Mouse (Mus musculus) midbrain, embryonic 11.5 days (tissue): ENCODE results near the gene Fubp1. TPM values are rescaled to one million over a fixed set of nuclear protein-coding genes. Genes with fewer than 3 reads are reported as not detected.
"Not testable (repeated sequence)": the region's sequence is repeated elsewhere in the genome, so short reads cannot be mapped to it uniquely, and the experiment has no call there.

ENCODE experiments used
- ATAC-seq: fragments of 200-750 bp; cut with Nextera tagmentation; 2 replicates; pipeline ENCODE4 v1.8.0; 2017; ENCODE audit warnings: moderate TSS enrichment, moderate library complexity; ENCODE audit not compliant: low FRiP score
- DNase-seq: peaks from one replicate; pipeline ENCODE4 v3.0.0; 2015; ENCODE audit warnings: low spot score; ENCODE audit errors: missing footprints
- H3K27ac ChIP-seq: fragments of 300-500 bp; sonication (generic); 2 replicates; pipeline ENCODE4 v1.5.1; 2014; ENCODE audit warnings: low read depth, low read length
- H3K27me3 ChIP-seq: fragments of 300-500 bp; sonication (generic); 2 replicates; pipeline ENCODE4 v1.6.1; 2014; ENCODE audit warnings: mild to moderate bottlenecking, low read length, moderate library complexity, mixed read lengths; ENCODE audit not compliant: control insufficient read depth, insufficient read depth
- H3K36me3 ChIP-seq: fragments of 300-500 bp; sonication (generic); 2 replicates; pipeline ENCODE4 v1.6.1; 2014; ENCODE audit warnings: mild to moderate bottlenecking, low read length, moderate library complexity, mixed read lengths; ENCODE audit not compliant: control insufficient read depth, insufficient read depth
- H3K4me1 ChIP-seq: fragments of 300-500 bp; sonication (generic); 2 replicates; pipeline ENCODE4 v1.6.1; 2014; ENCODE audit warnings: low read length; ENCODE audit not compliant: control insufficient read depth, insufficient read depth
- H3K4me2 ChIP-seq: fragments of 300-500 bp; sonication (generic); 2 replicates; pipeline ENCODE4 v1.6.1; 2014; ENCODE audit warnings: mild to moderate bottlenecking, moderate library complexity
- H3K4me3 ChIP-seq: fragments of 300-500 bp; sonication (generic); 2 replicates; pipeline ENCODE4 v1.5.1; 2014; ENCODE audit warnings: low read depth, low read length
- H3K9ac ChIP-seq: fragments of 300-500 bp; sonication (generic); 2 replicates; pipeline ENCODE4 v1.6.1; 2014; ENCODE audit warnings: low read length
- H3K9me3 ChIP-seq: fragments of 300-500 bp; sonication (generic); 2 replicates; pipeline ENCODE4 v1.6.1; 2016; ENCODE audit warnings: low read length; ENCODE audit not compliant: control insufficient read depth
- WGBS: fragments of 180-500 bp; shearing (Covaris S2); extraction: QIAGEN DNeasy Blood & Tissue Kit; methylation state at CpG from one replicate; pipeline ENCODE4 v1.1.7; 2014; 5-methylcytosine and 5-hydroxymethylcytosine counted together
- polyA plus RNA-seq: library from polyadenylated mRNA; unstranded; fragments of >200 nt; fragmentation: Nextera tagmentation; extraction: Ambion mirVana; gene quantifications from 2 replicates; pipeline ENCODE4 v1.2.1, GENCODE M21; 2014

Gene Fubp1
- polyA plus RNA-seq, 1 experiment from 2014 or later: 452 TPM

DNA sequence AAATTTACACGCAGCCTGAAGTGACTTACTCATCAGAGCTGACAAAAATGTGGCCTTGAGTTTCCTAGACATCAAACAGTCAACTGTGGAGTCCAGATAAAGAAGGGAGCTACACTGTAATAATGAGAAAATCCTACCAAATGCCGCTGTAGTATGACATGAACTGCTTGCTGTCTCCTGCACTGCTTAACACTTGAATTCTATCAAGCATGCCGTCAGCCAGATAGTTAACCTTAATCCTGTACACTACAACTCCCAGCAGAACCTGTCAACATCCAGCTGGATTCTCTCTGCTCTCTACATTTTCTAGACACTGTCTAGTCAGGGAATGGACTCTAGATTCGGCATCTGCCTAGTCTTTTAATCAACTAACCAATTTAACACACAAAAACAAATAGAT, 20.9 kb upstream of the Fubp1 start:
- Histone ChIP-seq H3K27me3 (no peaks in the 10 kb centered on the region), H3K27ac (no peak overlapping the region), H3K4me3 (no peak overlapping the region), H3K9me3 (no peaks in the 10 kb centered on the region), H3K4me1 (peaks cover 3% of the 10 kb centered on the region), H3K36me3 (no peaks in the 10 kb centered on the region), H3K4me2 (no peak overlapping the region), H3K9ac (no peak overlapping the region)
- 80% methylated on average over 4 of the region's 4 CpGs for WGBS
- ATAC-seq (no peak), DNase-seq (no peak)

DNA sequence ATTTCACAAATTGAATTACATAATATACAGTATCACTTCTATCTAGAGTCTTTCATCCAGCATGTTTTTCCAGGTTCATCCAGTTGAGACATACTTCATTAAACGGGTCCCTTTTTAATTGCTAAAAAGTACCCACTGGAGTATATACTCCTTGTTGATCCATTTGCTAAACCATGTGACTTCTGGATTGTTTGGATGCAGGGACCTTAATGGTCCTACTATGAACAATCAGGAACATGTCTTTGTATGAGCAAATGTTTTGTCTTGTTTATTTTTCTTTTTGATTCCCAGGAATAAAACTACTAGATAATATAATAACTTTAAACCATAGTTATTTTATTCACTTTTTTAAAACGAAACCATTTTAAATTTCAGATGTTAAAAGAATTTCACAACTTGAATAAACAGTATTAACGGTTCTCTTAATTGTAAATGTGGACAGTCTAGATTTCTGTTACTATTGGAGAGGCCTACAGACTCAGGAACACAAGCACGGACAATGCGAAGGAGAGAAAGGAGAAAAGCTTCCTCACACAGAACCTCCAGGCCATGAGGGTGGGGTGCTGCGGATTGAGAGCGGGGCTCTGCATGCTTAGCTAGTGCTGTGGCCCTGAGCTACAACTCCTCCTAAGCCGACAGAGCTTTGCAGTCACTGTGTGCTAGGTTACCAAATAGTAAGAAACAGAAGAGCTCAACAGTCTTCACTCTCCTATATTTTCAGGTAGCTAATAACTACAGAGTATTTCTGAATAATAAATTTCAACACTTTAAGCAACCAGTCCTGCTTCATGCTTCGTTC, 19.3 kb upstream of the Fubp1 start:
- no peak overlapping the region for H3K4me2 ChIP-seq
- 84% methylated on average over 9 of the region's 9 CpGs for WGBS
- ATAC-seq: no peak
- H3K9ac ChIP-seq: no peak overlapping the region
- H3K9me3 ChIP-seq: no peaks in the 10 kb centered on the region
- H3K4me1 ChIP-seq: peaks cover 3% of the 10 kb centered on the region
- DNase-seq: no peak
- no peaks in the 10 kb centered on the region for H3K27me3 ChIP-seq
- H3K27ac ChIP-seq: no peak overlapping the region
- no peak overlapping the region for H3K4me3 ChIP-seq
- H3K36me3 ChIP-seq: no peaks in the 10 kb centered on the region

DNA sequence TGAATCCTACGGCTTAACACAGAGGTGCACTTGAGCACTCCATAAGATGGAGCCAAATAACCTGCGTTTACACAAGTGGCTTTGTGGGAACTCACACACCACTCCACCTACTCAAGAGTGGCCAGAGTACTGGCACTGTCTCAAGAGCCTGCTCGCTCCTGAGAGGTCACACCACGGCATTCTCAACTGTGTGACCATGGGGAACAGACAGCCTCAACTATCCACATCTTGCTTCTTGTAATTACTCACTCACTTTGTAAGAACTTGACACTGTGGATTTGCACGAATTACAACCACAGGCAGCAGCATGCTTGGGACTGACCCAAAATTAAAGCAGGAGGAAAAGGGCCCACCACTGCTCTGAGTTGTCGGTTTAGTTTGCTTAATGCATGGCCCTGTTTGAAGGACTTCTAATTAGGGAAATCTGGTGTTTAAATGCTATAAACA, 18.4 kb upstream of the Fubp1 start:
- DNase-seq: no peak
- H3K4me1 ChIP-seq: peaks cover 3% of the 10 kb centered on the region
- H3K4me2 ChIP-seq: peak overlapping the region; percentile 32
- no peak overlapping the region for H3K4me3 ChIP-seq
- no peak overlapping the region for H3K27ac ChIP-seq
- H3K27me3 ChIP-seq: no peaks in the 10 kb centered on the region
- no peak for ATAC-seq
- peak overlapping the region; percentile 12; the same call in 1 of the 2 replicates for H3K9ac ChIP-seq
- WGBS: 58% methylated on average over 6 of the region's 6 CpGs
- no peaks in the 10 kb centered on the region for H3K9me3 ChIP-seq
- no peaks in the 10 kb centered on the region for H3K36me3 ChIP-seq

DNA sequence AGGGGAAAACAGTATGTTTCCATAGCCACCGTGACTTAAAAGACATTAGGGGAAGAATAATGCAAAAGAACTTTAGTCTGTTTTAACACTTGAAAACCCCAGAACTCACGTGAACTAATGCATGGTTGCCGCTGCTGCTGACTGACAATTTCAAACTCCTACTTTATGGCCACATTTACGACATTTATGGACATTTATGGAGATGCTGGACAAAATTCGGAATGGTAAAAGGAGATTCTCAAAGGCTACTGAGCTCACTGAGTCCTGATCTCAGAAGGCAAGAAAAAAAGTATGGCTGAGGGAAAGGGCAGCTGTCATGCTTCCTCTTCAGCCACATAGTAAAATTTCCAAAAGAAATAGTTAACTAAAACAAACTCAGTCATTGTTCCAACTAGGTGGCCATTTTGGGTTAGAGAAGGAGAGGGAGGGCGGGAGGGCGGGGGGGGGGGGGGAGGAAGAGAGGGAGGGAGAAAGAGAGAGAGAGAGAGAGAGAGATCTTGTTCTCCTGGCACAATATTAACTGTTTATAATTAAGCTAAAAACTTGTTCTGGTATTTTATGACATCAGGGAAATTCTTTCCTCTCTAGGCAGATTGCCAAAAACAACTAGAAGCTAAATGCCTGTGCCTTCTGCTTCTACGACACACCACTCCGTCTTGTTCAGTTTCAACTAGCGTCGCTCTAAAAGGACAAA, 17.8 kb upstream of the Fubp1 start:
- Histone ChIP-seq H3K9me3 (no peaks in the 10 kb centered on the region), H3K4me1 (peaks cover 3% of the 10 kb centered on the region), H3K27ac (no peak overlapping the region), H3K36me3 (no peaks in the 10 kb centered on the region), H3K4me2 (peak overlapping the region; percentile 32), H3K27me3 (no peaks in the 10 kb centered on the region), H3K4me3 (0 out of 2 replicates have a peak overlapping the region, but pooled peaks have one; percentile 5), H3K9ac (peak overlapping the region; percentile 12; the same call in 1 of the 2 replicates)
- DNase-seq (no peak), ATAC-seq (no peak)
- WGBS: 67% methylated on average over 10 of the region's 11 CpGs

DNA sequence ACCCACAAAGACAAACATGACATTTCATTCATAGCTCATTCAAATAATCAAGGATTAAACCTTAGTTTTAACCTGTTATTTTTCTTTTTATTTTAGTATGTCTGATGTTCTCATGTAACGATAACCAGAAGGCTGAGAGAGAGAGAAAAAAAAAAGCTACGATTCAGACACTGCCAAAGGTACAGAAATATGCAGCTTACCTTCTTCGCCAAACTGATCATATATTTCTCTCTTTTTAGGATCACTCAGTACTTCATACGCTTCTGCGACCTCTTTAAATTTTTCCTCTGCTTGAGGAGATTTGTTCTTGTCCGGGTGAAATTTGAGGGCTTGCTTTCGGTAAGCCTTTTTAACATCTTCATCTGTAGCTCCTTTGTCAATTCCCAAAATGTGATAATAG, 17.0 kb upstream of the Fubp1 start:
- H3K9me3 ChIP-seq: no peaks in the 10 kb centered on the region
- H3K4me1 ChIP-seq: peaks cover 3% of the 10 kb centered on the region
- no peak for DNase-seq
- peak overlapping the region; percentile 35; the same call in 1 of the 2 replicates for H3K27ac ChIP-seq
- H3K4me2 ChIP-seq: peak overlapping the region; percentile 59
- H3K4me3 ChIP-seq: peak overlapping the region; percentile 37
- ATAC-seq: no peak; the same call in 1 of the 2 replicates
- peak overlapping the region; percentile 59 for H3K9ac ChIP-seq
- no peaks in the 10 kb centered on the region for H3K36me3 ChIP-seq
- H3K27me3 ChIP-seq: no peaks in the 10 kb centered on the region
- WGBS: 16% methylated on average over 7 of the region's 7 CpGs

DNA sequence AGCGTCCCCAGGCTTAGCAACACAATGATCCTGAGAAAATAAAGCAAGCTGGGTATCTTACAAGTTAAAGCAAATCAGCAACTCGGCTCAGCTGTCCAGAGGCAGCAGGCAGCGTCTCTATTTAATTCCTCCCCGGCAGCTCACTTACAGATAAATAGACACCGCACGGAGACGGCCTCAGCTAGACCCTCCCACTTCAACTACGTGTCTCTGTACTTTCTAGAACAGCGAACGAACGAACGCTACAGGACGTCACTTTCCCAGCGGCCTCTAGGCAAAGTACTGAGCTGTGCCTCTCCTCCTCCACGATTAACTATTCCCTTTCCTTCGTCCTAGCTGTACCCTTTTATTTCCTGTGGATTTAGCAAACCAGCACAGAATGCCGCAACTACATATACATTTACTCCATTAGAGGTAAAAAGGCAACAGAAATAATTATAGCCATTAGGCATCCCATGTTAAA, 16.6 kb upstream of the Fubp1 start:
- WGBS: 1% methylated on average over 17 of the region's 17 CpGs
- peak overlapping the region; percentile 59 for H3K9ac ChIP-seq
- no peaks in the 10 kb centered on the region for H3K9me3 ChIP-seq
- DNase-seq (peak; percentile 95), ATAC-seq (peak; percentile 96)
- peak overlapping the region; percentile 35; the same call in 1 of the 2 replicates for H3K27ac ChIP-seq
- H3K4me3 ChIP-seq: peak overlapping the region; percentile 37
- no peaks in the 10 kb centered on the region for H3K27me3 ChIP-seq
- peak overlapping the region; percentile 59 for H3K4me2 ChIP-seq
- peaks cover 3% of the 10 kb centered on the region for H3K4me1 ChIP-seq
- no peaks in the 10 kb centered on the region for H3K36me3 ChIP-seq

DNA sequence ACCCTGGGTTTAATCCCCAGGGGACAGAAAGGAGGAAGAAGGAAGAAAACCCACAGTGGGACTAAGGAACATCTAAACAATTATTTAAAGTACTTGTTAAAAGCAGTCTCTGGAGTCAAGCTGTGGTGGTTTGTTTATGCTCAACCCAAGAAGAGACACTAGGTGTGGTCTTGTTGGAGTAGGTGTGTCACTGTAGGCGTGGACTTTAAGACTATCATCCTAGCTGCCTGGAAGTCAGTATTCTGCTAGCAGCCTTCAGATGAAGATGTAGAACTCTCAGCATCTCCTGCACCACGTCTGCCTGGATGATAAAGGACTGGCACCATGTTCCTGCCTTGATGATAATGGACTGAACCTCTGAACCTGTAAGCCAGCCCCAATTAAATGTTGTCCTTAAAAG, 13.0 kb upstream of the Fubp1 start:
- not testable (repeated sequence) for H3K4me3 ChIP-seq, H3K36me3 ChIP-seq, H3K9ac ChIP-seq, H3K9me3 ChIP-seq, ATAC-seq, DNase-seq, H3K4me2 ChIP-seq, H3K4me1 ChIP-seq, H3K27ac ChIP-seq, H3K27me3 ChIP-seq
- WGBS: 40% methylated on average over 2 of the region's 2 CpGs

DNA sequence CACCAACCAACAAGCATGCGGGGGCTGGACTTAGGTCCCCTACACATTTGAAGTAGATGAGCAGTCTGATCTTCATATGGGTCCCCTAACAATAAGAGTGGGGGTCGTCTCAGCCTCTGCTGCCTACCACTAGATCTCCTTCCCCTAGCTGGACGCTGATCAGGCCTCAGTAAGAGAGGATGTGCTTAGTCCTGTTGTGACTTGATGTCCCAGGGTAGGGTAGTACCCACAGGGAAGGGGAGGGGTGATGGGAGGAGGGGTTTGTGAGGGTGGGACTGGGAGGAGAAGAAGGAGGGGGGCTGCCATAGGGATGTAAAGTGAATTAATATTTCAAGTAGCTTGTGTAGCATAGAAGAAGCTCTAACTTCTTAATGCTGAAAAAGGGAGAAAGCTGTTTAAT, 11.1 kb upstream of the Fubp1 start:
- H3K27me3 ChIP-seq: no peaks in the 10 kb centered on the region
- H3K27ac ChIP-seq: no peak overlapping the region
- ATAC-seq (no peak; the same call in 1 of the 2 replicates), DNase-seq (no peak)
- no peaks in the 10 kb centered on the region for H3K9me3 ChIP-seq
- no peak overlapping the region for H3K4me2 ChIP-seq
- H3K9ac ChIP-seq: no peak overlapping the region
- WGBS: 62% methylated on average over 3 of the region's 3 CpGs
- H3K4me3 ChIP-seq: no peak overlapping the region
- no peaks in the 10 kb centered on the region for H3K36me3 ChIP-seq
- no peaks in the 10 kb centered on the region for H3K4me1 ChIP-seq

DNA sequence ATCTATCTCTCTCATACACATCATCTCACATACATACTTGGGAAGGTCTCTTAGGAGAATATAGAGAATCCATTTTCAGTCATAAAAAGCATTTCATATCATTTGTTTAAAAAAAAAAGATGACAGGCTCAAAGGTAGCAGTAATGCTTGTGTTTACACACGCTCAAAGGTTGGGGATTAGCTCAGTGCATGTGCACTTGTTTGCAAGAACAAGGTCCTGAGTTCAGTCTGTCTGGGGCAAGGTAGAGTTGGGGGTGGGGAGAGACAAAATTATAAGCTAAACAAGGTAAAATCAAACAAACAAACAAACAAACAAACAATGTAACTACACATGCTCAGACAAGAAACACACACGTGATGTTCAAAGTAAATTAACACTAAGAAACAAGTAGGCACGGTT, 9.0 kb upstream of the Fubp1 start:
- Histone ChIP-seq H3K4me3 (no peak overlapping the region), H3K4me1 (no peaks in the 10 kb centered on the region), H3K4me2 (no peak overlapping the region), H3K36me3 (no peaks in the 10 kb centered on the region), H3K9me3 (no peaks in the 10 kb centered on the region), H3K27ac (no peak overlapping the region), H3K9ac (no peak overlapping the region), H3K27me3 (no peaks in the 10 kb centered on the region)
- ATAC-seq (no peak), DNase-seq (no peak)
- 86% methylated on average over 3 of the region's 3 CpGs for WGBS
